Mouse (Mus musculus): Measurements from ENCODE around the gene Klhl5. TPM values are rescaled to one million over a fixed set of nuclear protein-coding genes. Genes with fewer than 3 reads are reported as not detected.

Klhl5 gene
- polyA plus RNA-seq, 1 experiment from 2014 or later, result 52.0 TPM

Other genes starting within 250 kb of the Klhl5 start
- 0.52 and 1.00 TPM in 2 replicates for gene Tlr1, start 174.0 kb upstream of the Klhl5 start, polyA plus RNA-seq (2015; fragmentation: Nextera tagmentation; extraction: Ambion mirVana)
- gene Tlr6, start 147.4 kb upstream of the Klhl5 start, polyA plus RNA-seq (2015; fragmentation: Nextera tagmentation; extraction: Ambion mirVana), result 0.26 and 0.66 TPM in 2 replicates
- gene Fam114a1, start 137.5 kb upstream of the Klhl5 start, polyA plus RNA-seq (2015; fragmentation: Nextera tagmentation; extraction: Ambion mirVana), result 10.9 and 15.0 TPM in 2 replicates
- gene Tmem156, start 15.4 kb upstream of the Klhl5 start, polyA plus RNA-seq (2015; fragmentation: Nextera tagmentation; extraction: Ambion mirVana), result 0.68 TPM in 1 of 2 replicates, not detected in the other
- gene Wdr19, start 92.2 kb downstream of the Klhl5 start, polyA plus RNA-seq (2015; fragmentation: Nextera tagmentation; extraction: Ambion mirVana), result 10.3 and 10.7 TPM in 2 replicates
- gene Rfc1, start 228.1 kb downstream of the Klhl5 start, polyA plus RNA-seq (2015; fragmentation: Nextera tagmentation; extraction: Ambion mirVana), result 28.9 and 41.9 TPM in 2 replicates
- gene Klb, start 240.8 kb downstream of the Klhl5 start, polyA plus RNA-seq (2015; fragmentation: Nextera tagmentation; extraction: Ambion mirVana), result 0.15 TPM in 1 of 2 replicates, not detected in the other